Mouse (Mus musculus) thymus, adult 2 months (tissue): Measurements from ENCODE around the gene Gmfg. TPM values are rescaled to one million over a fixed set of nuclear protein-coding genes. Genes with fewer than 3 reads are reported as not detected.

Experiments
- DNase-seq: peaks from one replicate; pipeline ENCODE4 v3.0.0; 2021
- H3K27ac ChIP-seq: fragments of 200-500 bp; 2 replicates; pipeline ENCODE4 v1.5.1; 2012; ENCODE audit warnings: low read length, control low read depth; ENCODE audit not compliant: control insufficient read depth, insufficient read depth
- H3K27me3 ChIP-seq: fragments of 200-500 bp; 2 replicates; pipeline ENCODE4 v1.6.1; 2012; ENCODE audit warnings: mild to moderate bottlenecking, low read length, moderate library complexity, mixed read lengths; ENCODE audit not compliant: control insufficient read depth, insufficient read depth
- H3K36me3 ChIP-seq: fragments of 200-500 bp; 2 replicates; pipeline ENCODE4 v1.6.1; 2012; ENCODE audit warnings: mild to moderate bottlenecking, low read length, moderate library complexity; ENCODE audit not compliant: control insufficient read depth, insufficient read depth
- H3K4me1 ChIP-seq: fragments of 200-500 bp; replicated peaks from 2 replicates; pipeline ENCODE4 v1.6.1; 2012; ENCODE audit warnings: low read length; ENCODE audit not compliant: control insufficient read depth, insufficient read depth
- H3K4me3 ChIP-seq: fragments of 200-500 bp; 2 replicates; pipeline ENCODE4 v1.5.1; 2012; ENCODE audit warnings: mild to moderate bottlenecking, low read length, control low read depth, moderate library complexity; ENCODE audit not compliant: control insufficient read depth, insufficient read depth
- CTCF ChIP-seq: fragments of 200-500 bp; IDR thresholded peaks from 2 replicates; pipeline ENCODE4 v1.5.1; 2012; ENCODE audit warnings: mild to moderate bottlenecking, control low read depth, low read length, moderate library complexity, borderline replicate concordance; ENCODE audit not compliant: control insufficient read depth, poor library complexity, insufficient read depth; ENCODE audit errors: extremely low read depth
- POLR2A ChIP-seq: fragments of 200-500 bp; IDR thresholded peaks from 2 replicates; pipeline ENCODE4 v1.6.1; 2012; ENCODE audit warnings: mild to moderate bottlenecking, low read length, control low read depth, moderate library complexity; ENCODE audit not compliant: control insufficient read depth, poor library complexity, insufficient read depth; ENCODE audit errors: extremely low read depth
- WGBS: fragments of 180-500 bp; shearing (Covaris S2); methylation state at CpG from one replicate; pipeline ENCODE4 v1.1.7; 2018; 5-methylcytosine and 5-hydroxymethylcytosine counted together
- polyA plus RNA-seq: library from polyadenylated mRNA; depleted of rRNA; stranded (reverse); fragments of >200 nt; gene quantifications from 2 replicates; pipeline ENCODE4 v1.2.3, GENCODE M21; 2012

The Gmfg gene
- polyA plus RNA-seq, 1 experiment = 194 TPM

DNA sequence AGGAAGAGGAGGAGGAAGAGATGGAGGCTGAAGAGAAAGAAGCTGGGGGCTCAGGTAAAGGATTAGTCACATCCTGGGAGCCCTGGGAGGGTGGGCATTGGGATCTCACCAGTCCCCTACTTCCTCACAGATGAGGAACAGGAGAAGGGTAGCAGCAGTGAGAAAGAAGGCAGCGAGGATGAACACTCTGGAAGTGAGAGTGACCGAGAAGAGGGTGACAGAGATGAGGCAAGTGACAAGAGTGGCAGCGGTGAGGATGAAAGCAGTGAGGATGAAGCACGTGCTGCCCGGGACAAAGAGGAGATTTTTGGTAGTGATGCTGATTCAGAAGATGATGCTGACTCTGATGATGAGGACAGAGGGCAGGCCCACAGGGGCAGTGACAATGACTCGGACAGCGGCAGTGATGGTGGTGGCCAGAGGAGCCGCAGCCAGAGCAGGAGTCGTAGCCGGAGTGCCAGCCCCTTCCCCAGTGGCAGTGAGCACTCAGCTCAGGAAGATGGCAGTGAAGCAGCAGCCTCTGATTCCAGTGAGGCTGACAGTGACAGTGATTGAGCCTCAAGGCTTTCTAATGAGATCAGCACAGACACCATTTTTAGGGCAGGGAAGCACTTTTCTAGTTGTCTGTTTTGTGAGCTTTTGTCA, 38.4 kb upstream of the Gmfg start:
- Histone ChIP-seq H3K4me3 (no peak overlapping the region), H3K36me3 (peaks cover 46% of the 10 kb centered on the region), H3K27me3 (no peaks in the 10 kb centered on the region), H3K4me1 (no peaks in the 10 kb centered on the region), H3K27ac (no peak overlapping the region)
- WGBS = 98% methylated on average over 10 of the region's 10 CpGs
- TF ChIP-seq CTCF = no peak
- no peak for DNase-seq

DNA sequence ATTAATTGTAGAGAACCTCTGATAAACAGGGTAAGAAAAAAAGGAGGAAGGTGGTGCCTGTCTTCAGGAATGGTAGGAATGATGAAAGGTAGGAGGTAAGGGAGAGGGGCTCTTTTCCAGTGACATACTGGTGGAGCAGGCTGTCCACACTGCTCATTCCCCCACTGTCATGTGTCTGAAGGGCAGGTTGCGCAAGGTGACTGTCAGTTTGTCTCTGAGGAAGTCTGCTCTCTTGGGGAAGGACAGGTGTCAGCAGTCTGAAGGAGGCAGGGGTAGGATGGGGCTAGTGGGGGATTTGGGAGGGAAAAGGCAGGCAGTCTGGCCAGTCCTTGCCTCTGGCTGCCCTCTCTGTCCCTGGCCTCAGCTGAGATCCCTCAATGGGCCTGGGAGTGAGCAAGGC, 36.2 kb upstream of the Gmfg start:
- Histone ChIP-seq H3K4me1 (no peaks in the 10 kb centered on the region), H3K4me3 (no peak overlapping the region), H3K27ac (no peak overlapping the region; the same call in 1 of the 2 replicates), H3K27me3 (no peaks in the 10 kb centered on the region), H3K36me3 (peaks cover 60% of the 10 kb centered on the region)
- WGBS = 100% methylated on average over 1 of the region's 1 CpGs
- DNase-seq = no peak
- TF ChIP-seq CTCF = no peak
- no peak for TF ChIP-seq POLR2A

DNA sequence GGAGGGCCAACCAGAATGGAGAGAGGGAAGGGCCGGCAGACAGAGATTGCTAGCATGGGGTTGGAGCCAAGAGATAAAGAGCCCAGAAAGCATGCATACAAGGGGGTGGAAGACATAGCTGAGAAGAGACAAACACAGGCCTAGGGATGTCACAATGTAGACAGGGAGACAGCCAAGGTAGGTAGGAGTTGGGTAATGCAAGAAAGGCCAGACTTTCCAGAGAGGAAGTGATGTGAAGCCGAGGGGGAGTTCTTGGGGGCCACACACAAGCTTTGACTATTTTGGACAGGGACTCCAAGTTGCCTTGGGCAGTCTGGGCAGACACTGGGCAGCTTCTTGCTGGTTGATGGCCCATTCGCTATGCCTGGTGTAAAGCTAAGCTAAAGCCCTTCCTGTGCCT, 35.3 kb upstream of the Gmfg start:
- no peaks in the 10 kb centered on the region for H3K4me1 ChIP-seq
- H3K36me3 ChIP-seq = peaks cover 61% of the 10 kb centered on the region
- no peaks in the 10 kb centered on the region for H3K27me3 ChIP-seq
- WGBS = 91% methylated on average over 3 of the region's 3 CpGs
- no peak for DNase-seq
- TF ChIP-seq CTCF (no peak), POLR2A (no peak)
- no peak overlapping the region for H3K27ac ChIP-seq
- H3K4me3 ChIP-seq = no peak overlapping the region

DNA sequence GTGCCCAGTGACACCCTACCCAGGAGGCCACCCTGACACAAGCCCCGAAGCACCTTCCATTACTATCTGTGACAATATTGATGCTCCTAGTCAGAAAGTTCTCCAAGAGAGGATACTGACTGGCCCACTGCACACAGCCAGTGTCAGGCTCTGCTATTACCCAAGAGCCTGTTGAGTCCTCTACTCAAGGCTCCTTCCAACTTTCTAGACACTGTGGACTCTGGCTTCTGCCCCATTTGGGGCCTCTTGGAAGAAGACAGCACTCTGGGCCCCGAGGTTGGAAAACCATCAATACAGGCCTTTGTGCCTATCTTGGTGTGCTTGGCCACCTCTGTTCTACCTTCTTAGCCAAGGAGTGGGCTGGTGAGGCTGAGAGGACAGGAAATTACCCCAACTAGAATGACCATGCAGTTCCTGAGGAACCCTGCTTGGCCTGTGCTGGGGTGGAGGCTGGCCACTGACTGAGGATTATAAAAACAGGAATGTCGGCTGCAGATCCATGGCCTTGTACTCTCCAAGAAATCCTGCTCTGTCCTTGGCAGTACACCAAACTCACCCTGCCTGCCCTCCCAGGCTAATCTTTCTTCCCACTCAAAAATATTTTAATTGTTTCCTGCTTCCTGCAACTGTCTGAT, 26.3 kb upstream of the Gmfg start:
- 94% methylated on average over 3 of the region's 3 CpGs for WGBS
- Histone ChIP-seq H3K27ac (no peak overlapping the region), H3K27me3 (no peaks in the 10 kb centered on the region), H3K4me1 (no peaks in the 10 kb centered on the region), H3K36me3 (peaks cover 38% of the 10 kb centered on the region), H3K4me3 (no peak overlapping the region)
- no peak for DNase-seq
- TF ChIP-seq POLR2A = no peak

DNA sequence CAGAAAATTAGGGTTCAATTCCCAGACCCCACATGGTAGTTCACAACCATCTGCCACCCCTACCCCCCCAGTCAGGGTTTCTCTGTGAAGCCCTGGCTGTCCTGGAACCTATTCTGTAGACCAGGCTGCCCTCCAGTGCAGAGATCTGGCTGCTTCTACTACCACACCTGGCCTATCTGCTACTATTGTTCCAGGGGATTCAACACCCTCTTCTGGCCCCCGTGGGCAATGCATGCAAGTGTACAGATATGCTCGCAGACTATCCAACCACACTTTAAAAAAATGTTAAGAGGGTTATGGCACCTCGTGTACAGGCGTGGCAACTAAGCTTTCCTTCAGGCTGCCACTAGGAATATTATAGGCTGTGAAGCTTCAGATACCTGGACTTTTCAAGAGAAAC, 24.4 kb upstream of the Gmfg start:
- no peak overlapping the region for H3K27ac ChIP-seq
- no peaks in the 10 kb centered on the region for H3K4me1 ChIP-seq
- WGBS = 82% methylated on average over 4 of the region's 4 CpGs
- peaks cover 21% of the 10 kb centered on the region for H3K36me3 ChIP-seq
- H3K4me3 ChIP-seq = no peak overlapping the region
- peak; percentile 29 for DNase-seq
- H3K27me3 ChIP-seq = no peaks in the 10 kb centered on the region
- TF ChIP-seq CTCF = no peak
- no peak for TF ChIP-seq POLR2A

DNA sequence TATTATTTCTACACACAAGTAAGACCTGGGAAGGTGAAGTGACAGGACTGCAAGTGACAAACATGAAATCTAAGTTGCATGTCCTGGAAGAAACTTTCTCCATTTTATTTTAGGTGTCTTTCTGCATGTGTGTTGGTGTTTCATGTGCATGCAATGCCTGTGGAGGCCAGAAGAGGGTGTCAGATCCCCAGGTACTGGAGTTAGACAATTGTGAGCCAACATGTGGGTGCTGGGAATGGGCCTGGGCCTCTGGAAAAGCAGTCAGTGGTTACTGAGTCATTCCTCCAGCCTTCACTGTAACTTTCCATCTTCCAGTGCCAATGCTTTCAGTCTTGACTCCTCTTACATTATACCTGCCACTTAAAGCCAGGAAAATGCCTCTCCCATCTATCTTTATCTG, 19.9 kb upstream of the Gmfg start:
- Histone ChIP-seq H3K4me1 (no peaks in the 10 kb centered on the region), H3K27me3 (no peaks in the 10 kb centered on the region), H3K4me3 (no peak overlapping the region), H3K36me3 (peaks cover 30% of the 10 kb centered on the region), H3K27ac (no peak overlapping the region)
- DNase-seq = no peak
- no peak for TF ChIP-seq CTCF
- TF ChIP-seq POLR2A = no peak
